Mouse (Mus musculus): ENCODE results near the gene Celf1.

DNA sequence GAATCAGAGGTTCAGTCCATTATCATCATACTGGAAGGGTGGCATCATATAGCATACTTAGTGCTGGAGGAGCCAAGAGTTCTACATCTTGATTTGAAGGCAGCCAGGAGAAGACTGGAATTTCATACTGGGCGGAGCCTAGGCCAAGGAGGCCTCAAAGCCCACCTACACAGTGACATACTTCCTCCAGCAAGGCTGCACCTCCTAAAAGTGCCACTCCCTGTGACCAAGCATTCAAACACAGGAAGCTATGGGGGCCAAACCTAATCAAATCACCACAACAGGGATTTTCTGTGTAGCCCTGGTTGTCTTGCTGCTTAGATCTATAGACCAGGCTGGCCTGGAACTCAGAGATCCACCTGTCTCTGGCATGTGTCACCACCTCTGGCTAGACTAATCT lies 83.8 kb downstream of the Celf1 start:
- no peak for TF ChIP-seq CTCF (IDR thresholded peaks at IDR 0.05; ENCODE audit: extremely low read depth, insufficient read length, insufficient replicate concordance, low read depth, low read length)
- no peak for TF ChIP-seq POLR2A (IDR thresholded peaks at IDR 0.05; ENCODE audit: low read depth, low read length)

Measured in small intestine, adult 2 months (tissue).